Mouse (Mus musculus): Measurements from ENCODE around the gene Rnf224. TPM values are rescaled to one million over a fixed set of nuclear protein-coding genes. Genes with fewer than 3 reads are reported as not detected.

The Rnf224 gene
- polyA plus RNA-seq, 1 experiment from 2014 or later = not detected

DNA sequence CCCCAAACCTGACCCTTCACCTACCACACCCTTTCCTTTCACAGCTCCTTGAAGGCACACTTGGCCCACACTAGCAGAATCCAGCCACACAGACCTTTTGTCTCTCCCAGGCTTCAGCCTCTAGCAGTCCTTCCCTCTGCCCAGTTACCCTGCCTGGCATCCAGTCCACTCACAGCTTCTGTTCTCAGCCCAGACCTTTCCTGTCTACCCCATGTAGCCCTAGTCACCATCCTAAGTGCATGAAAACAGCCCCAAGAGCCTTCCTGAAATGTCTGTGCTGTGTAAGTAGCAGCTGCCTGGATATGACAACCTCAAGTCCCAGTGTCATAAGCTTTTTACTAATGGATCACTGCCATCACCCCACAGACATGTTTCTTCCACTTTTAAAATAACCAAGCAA is 38.6 kb downstream of the Rnf224 start:
- DNase-seq (ENCODE audit: low spot score) (no peak), ATAC-seq (replicated peaks; ENCODE audit: low FRiP score, low TSS enrichment, low read depth) (no peak)
- Histone ChIP-seq H3K27ac (ENCODE audit: low read depth) (no peak overlapping the region), H3K36me3 (ENCODE audit: control insufficient read depth, insufficient read depth, low read length) (peaks cover 47% of the 10 kb centered on the region), H3K27me3 (replicated peaks; ENCODE audit: control insufficient read depth, insufficient read depth, low read length) (peaks cover 20% of the 10 kb centered on the region), H3K4me3 (ENCODE audit: low read depth, low read length) (no peak overlapping the region), H3K9me3 (ENCODE audit: control insufficient read depth, low read length) (no peaks in the 10 kb centered on the region), H3K9ac (ENCODE audit: low read length) (no peak overlapping the region), H3K4me1 (replicated peaks; ENCODE audit: control insufficient read depth, insufficient read depth, low read length) (peaks cover 20% of the 10 kb centered on the region; the same call in 1 of the 2 replicates), H3K4me2 (ENCODE audit: low read length) (no peak overlapping the region)

DNA sequence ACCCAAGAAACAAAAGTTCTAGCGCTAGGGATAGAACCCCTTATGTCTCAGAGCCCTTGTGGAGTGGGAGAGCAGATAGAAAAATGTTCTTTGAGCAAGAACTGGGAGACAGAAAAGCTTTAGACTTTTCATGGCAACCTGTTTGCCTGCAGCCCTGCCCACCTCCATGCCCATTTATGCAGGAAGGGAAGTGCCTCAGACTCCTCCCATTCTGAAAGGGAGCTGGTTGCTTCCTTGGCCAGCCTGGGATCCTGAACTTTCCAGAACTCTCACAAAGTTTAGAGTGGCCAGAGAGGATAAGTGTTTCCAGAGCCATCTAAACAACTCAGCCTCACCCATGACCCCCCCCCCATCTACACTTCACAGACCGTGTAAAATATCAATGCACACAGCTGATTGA is 39.4 kb downstream of the Rnf224 start:
- no peaks in the 10 kb centered on the region for H3K9me3 ChIP-seq (ENCODE audit: control insufficient read depth, low read length)
- 25% methylated on average over 2 of the region's 2 CpGs for WGBS
- H3K36me3 ChIP-seq (ENCODE audit: control insufficient read depth, insufficient read depth, low read length) = peaks cover 39% of the 10 kb centered on the region
- H3K4me3 ChIP-seq (ENCODE audit: low read depth, low read length) = no peak overlapping the region
- DNase-seq (ENCODE audit: low spot score) (no peak), ATAC-seq (replicated peaks; ENCODE audit: low FRiP score, low TSS enrichment, low read depth) (no peak)
- peaks cover 20% of the 10 kb centered on the region for H3K27me3 ChIP-seq (replicated peaks; ENCODE audit: control insufficient read depth, insufficient read depth, low read length)
- peaks cover 20% of the 10 kb centered on the region; the same call in 1 of the 2 replicates for H3K4me1 ChIP-seq (replicated peaks; ENCODE audit: control insufficient read depth, insufficient read depth, low read length)
- no peak overlapping the region for H3K9ac ChIP-seq (ENCODE audit: low read length)
- peak overlapping the region; percentile 58 for H3K4me2 ChIP-seq (ENCODE audit: low read length)
- H3K27ac ChIP-seq (ENCODE audit: low read depth) = peak overlapping the region; percentile 76

DNA sequence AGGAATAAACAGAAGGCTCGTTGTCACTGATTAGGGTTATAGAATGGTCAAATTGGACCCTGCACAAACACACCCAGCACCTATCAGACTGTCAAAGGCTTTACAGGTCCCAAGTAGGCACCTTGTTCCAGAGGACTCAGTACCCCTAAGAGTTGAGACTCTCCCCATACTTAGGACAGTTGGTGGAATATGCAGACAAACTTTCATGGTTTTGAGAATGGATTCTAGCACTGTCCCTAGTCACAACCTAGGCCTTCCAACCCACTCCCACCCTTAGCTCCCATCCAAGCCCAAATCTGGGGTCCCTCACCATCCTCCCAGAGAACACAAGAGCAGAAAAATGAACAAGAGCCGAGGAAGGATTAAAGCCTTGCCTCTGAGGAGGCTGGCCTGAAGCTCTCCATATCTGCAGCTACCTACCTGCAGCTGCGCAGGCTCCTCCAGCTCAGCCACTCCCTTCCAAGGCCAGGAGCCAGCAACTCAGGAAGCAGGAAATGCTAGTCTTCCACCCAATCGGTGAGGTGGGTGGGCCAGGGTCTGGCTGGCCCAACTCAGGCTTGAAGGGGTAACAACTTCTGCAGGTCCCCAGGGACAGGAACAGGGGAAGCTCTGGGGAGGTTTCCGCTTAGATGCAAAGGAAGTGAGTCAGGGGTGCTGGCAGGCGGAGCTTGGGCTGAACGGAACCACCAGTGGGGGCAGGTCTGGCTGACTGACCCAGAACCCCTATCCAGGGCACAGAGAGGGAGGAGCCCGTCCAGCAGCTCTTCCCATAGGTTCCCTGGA is 40.2 kb downstream of the Rnf224 start, which contains the start of gene Tor4a:
Gene Tor4a, minus strand, starts transcription at position 715 of the 783 bp plus-strand sequence.
- Histone ChIP-seq H3K27ac (ENCODE audit: low read depth) (peak within 1 kb of the TSS; percentile 76), H3K9ac (ENCODE audit: low read length) (peak within 1 kb of the TSS; percentile 34; the same call in 1 of the 2 replicates), H3K4me3 (ENCODE audit: low read depth, low read length) (peak within 1 kb of the TSS; percentile 34), H3K27me3 (replicated peaks; ENCODE audit: control insufficient read depth, insufficient read depth, low read length) (peaks cover 20% of the 10 kb centered on the region), H3K36me3 (ENCODE audit: control insufficient read depth, insufficient read depth, low read length) (peaks cover 31% of the 10 kb centered on the region), H3K4me2 (ENCODE audit: low read length) (peak within 1 kb of the TSS; percentile 58), H3K9me3 (ENCODE audit: control insufficient read depth, low read length) (no peaks in the 10 kb centered on the region), H3K4me1 (replicated peaks; ENCODE audit: control insufficient read depth, insufficient read depth, low read length) (peaks cover 20% of the 10 kb centered on the region; the same call in 1 of the 2 replicates)
- WGBS = 11% methylated on average over 8 of the region's 8 CpGs
- ATAC-seq (replicated peaks; ENCODE audit: low FRiP score, low TSS enrichment, low read depth) (peak; percentile 73), DNase-seq (ENCODE audit: low spot score) (peak; percentile 77)

DNA sequence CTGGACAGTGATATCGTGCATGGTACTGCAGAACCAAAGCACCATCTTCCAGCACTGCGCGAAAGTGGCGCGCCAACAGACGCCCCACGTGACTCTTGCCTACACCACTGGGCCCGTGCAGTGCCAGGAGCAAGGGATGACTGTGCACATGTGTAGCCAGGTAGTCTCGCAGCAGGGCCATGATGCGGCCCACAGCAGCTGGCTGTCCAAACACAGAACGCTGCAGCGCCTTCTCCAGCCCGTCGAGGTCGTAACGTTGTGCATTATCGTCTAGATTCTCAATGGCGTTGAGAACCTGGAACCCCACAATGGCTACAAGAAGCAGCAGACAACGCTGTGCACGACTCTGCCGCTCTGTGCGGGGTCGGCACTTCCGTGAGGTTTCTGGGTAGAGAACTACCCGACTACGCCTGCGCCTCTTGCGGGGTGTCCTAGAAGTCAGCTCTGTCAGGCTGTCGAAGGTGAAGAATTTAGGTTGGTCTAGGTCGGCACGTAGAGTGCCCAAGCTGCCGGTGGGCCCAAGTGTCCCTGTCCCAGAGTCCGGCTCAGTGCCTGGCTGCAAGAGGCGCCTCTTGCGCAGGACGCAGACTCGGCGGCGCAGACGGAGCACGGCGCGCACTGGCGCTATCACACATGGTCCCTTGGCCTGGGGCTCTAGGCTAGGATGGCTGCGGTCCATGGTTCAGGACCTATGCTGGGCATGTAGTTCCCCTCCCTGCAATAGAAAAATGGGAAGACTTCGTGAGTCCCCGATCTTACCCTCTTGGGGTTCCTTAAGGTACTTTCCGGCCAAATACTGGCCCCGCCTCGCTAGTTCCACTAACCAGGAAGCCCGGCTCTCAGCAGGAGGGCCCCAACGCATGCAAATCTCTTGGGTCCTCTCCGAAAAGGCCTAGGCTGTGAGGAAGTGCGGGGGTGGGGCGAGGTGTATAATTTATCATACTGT is 41.1 kb downstream of the Rnf224 start:
- WGBS = 20% methylated on average over 55 of the region's 55 CpGs
- ATAC-seq (replicated peaks; ENCODE audit: low FRiP score, low TSS enrichment, low read depth) (peak; percentile 37), DNase-seq (ENCODE audit: low spot score) (no peak)

DNA sequence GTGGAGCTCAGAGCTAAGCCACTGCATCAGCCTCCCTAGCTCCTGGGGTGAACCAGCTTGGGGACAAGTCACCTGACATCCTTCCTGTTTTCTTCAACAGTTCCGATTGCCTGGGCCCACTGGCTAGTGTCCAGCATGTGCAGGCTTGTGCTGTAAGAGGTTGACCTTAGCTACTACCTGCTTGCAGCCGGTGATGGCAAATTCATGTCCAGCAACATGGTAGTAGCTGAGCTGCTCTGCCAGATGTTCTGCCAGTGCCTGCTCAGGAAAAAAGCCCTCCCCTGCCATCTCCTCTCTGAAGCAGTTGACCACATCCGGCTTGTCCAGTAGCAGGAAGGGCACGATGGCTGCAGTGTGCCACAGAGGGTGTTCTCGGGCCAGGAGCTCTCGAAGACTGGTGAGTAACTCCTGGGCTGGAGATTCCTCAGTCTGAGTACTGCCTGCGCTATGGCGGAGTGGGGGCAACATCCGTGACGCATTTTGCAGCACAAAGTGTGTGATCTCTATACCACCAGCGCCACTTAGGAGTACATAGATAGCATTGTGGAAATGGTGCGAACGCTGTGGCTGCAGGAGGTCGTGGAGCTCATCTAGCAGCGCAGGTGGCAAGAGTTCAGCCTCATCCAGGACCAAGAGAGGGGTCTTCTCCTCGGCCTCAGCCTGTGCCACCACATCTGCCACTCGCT is 42.0 kb downstream of the Rnf224 start:
- 82% methylated on average over 17 of the region's 17 CpGs for WGBS
- Histone ChIP-seq H3K4me3 (ENCODE audit: low read depth, low read length) (peak overlapping the region; percentile 34; the same call in 1 of the 2 replicates), H3K36me3 (ENCODE audit: control insufficient read depth, insufficient read depth, low read length) (peaks cover 14% of the 10 kb centered on the region), H3K4me2 (ENCODE audit: low read length) (peak overlapping the region; percentile 58), H3K27ac (ENCODE audit: low read depth) (no peak overlapping the region), H3K4me1 (replicated peaks; ENCODE audit: control insufficient read depth, insufficient read depth, low read length) (peaks cover 20% of the 10 kb centered on the region; the same call in 1 of the 2 replicates), H3K9me3 (ENCODE audit: control insufficient read depth, low read length) (no peaks in the 10 kb centered on the region), H3K9ac (ENCODE audit: low read length) (no peak overlapping the region), H3K27me3 (replicated peaks; ENCODE audit: control insufficient read depth, insufficient read depth, low read length) (peaks cover 20% of the 10 kb centered on the region)
- ATAC-seq (replicated peaks; ENCODE audit: low FRiP score, low TSS enrichment, low read depth) (no peak), DNase-seq (ENCODE audit: low spot score) (no peak)

More for the DNA sequence above, 41.1 kb downstream of the Rnf224 start:
- Histone ChIP-seq H3K27me3 (replicated peaks; ENCODE audit: control insufficient read depth, insufficient read depth, low read length) (peaks cover 20% of the 10 kb centered on the region), H3K36me3 (ENCODE audit: control insufficient read depth, insufficient read depth, low read length) (peaks cover 22% of the 10 kb centered on the region), H3K27ac (ENCODE audit: low read depth) (peak overlapping the region; percentile 76), H3K4me3 (ENCODE audit: low read depth, low read length) (peak overlapping the region; percentile 34), H3K9me3 (ENCODE audit: control insufficient read depth, low read length) (no peaks in the 10 kb centered on the region), H3K9ac (ENCODE audit: low read length) (peak overlapping the region; percentile 34; the same call in 1 of the 2 replicates), H3K4me1 (replicated peaks; ENCODE audit: control insufficient read depth, insufficient read depth, low read length) (peaks cover 20% of the 10 kb centered on the region; the same call in 1 of the 2 replicates), H3K4me2 (ENCODE audit: low read length) (peak overlapping the region; percentile 58)

DNA sequence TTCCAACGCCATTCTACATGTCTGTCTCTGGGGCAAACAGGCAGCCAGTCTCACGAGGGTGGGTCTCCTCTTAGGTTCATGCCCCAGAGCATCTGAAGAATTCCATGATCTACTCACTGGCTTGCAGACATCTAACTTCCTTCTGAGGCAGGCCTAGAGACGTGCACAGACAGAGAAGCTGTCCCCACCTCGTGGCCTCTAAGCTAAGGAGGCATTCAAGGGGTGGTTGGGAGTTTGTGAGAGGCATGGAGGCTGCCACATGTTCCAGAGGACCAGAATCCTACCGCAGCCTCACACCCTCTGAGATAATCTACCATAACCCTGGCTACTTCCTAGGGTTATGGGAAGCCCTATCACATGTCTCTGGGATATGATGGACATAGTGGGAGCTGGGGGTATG is 42.6 kb downstream of the Rnf224 start:
- peaks cover 20% of the 10 kb centered on the region; the same call in 1 of the 2 replicates for H3K4me1 ChIP-seq (replicated peaks; ENCODE audit: control insufficient read depth, insufficient read depth, low read length)
- peaks cover 8% of the 10 kb centered on the region; the same call in 1 of the 2 replicates for H3K36me3 ChIP-seq (ENCODE audit: control insufficient read depth, insufficient read depth, low read length)
- H3K9me3 ChIP-seq (ENCODE audit: control insufficient read depth, low read length) = no peaks in the 10 kb centered on the region
- ATAC-seq (replicated peaks; ENCODE audit: low FRiP score, low TSS enrichment, low read depth) = no peak
- H3K27me3 ChIP-seq (replicated peaks; ENCODE audit: control insufficient read depth, insufficient read depth, low read length) = peaks cover 20% of the 10 kb centered on the region
- H3K9ac ChIP-seq (ENCODE audit: low read length) = no peak overlapping the region
- H3K4me2 ChIP-seq (ENCODE audit: low read length) = peak overlapping the region; percentile 29; the same call in 1 of the 2 replicates
- 71% methylated on average over 5 of the region's 5 CpGs for WGBS
- no peak for DNase-seq (ENCODE audit: low spot score)
- no peak overlapping the region for H3K4me3 ChIP-seq (ENCODE audit: low read depth, low read length)
- H3K27ac ChIP-seq (ENCODE audit: low read depth) = no peak overlapping the region; the same call in 1 of the 2 replicates

DNA sequence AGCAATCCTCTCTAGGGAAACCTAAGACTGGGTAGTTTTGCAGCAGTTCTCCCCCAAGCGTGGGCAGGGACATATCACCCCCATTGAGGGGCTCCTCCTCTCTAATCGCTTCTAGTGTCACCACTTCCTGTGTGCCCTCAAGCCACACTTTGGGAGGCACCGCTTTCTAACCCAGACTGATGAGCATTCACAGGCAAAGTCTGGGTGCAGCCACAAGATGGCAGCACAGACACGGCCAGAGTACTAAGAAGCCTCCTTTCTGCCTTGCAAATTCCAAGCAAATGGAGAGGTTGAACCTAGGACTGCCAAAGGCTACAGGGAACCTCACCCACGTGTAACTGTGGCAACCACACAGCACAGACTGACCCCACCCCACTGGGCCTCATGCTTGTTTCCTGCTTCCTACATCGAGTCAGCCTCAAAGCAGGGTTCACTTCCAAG is 43.2 kb downstream of the Rnf224 start:
- ATAC-seq (replicated peaks; ENCODE audit: low FRiP score, low TSS enrichment, low read depth) (peak; percentile 75), DNase-seq (ENCODE audit: low spot score) (peak; percentile 88)
- no peak overlapping the region; the same call in 1 of the 2 replicates for H3K27ac ChIP-seq (ENCODE audit: low read depth)
- H3K9ac ChIP-seq (ENCODE audit: low read length) = no peak overlapping the region
- under 1% methylated on average over 6 of the region's 6 CpGs for whole genome bisulfite sequencing
- H3K4me2 ChIP-seq (ENCODE audit: low read length) = peak overlapping the region; percentile 29
- H3K4me3 ChIP-seq (ENCODE audit: low read depth, low read length) = no peak overlapping the region
- peaks cover 20% of the 10 kb centered on the region for H3K27me3 ChIP-seq (replicated peaks; ENCODE audit: control insufficient read depth, insufficient read depth, low read length)
- peaks cover 1% of the 10 kb centered on the region; the same call in 1 of the 2 replicates for H3K36me3 ChIP-seq (ENCODE audit: control insufficient read depth, insufficient read depth, low read length)
- no peaks in the 10 kb centered on the region for H3K9me3 ChIP-seq (ENCODE audit: control insufficient read depth, low read length)
- H3K4me1 ChIP-seq (replicated peaks; ENCODE audit: control insufficient read depth, insufficient read depth, low read length) = peaks cover 20% of the 10 kb centered on the region; the same call in 1 of the 2 replicates

DNA sequence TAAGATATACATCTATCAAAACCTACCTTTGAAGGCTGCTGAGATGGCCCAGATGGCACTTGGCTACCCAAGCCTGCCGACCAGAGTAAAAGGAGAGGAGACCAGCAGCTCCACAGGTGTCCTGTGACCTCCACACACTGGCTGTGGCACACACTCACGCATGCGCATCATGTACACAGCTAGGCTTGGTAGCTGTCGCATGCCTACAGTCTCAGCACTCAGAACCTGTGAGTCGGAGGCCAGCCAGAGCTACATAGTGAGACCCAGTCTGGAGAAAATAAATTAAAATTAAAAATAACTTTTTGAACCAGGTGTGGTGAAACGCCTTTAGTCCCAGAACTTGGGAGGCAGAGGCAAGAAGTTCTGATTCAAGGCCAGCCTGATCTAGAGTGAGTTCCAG is 48.7 kb downstream of the Rnf224 start:
- Histone ChIP-seq H3K4me3 (ENCODE audit: low read depth, low read length) (no peak overlapping the region), H3K4me2 (ENCODE audit: low read length) (no peak overlapping the region), H3K27me3 (replicated peaks; ENCODE audit: control insufficient read depth, insufficient read depth, low read length) (peaks cover 25% of the 10 kb centered on the region), H3K36me3 (ENCODE audit: control insufficient read depth, insufficient read depth, low read length) (no peaks in the 10 kb centered on the region), H3K9ac (ENCODE audit: low read length) (no peak overlapping the region), H3K4me1 (replicated peaks; ENCODE audit: control insufficient read depth, insufficient read depth, low read length) (0 out of 2 replicates have a peak, but pooled peaks cover 10% of the 10 kb centered on the region), H3K9me3 (ENCODE audit: control insufficient read depth, low read length) (no peaks in the 10 kb centered on the region), H3K27ac (ENCODE audit: low read depth) (no peak overlapping the region)
- 83% methylated on average over 6 of the region's 6 CpGs for WGBS
- ATAC-seq (replicated peaks; ENCODE audit: low FRiP score, low TSS enrichment, low read depth) (no peak), DNase-seq (ENCODE audit: low spot score) (no peak)
